Mouse (Mus musculus) macrophage (primary cell): ENCODE results near the gene Polr3gl. TPM values are rescaled to one million over a fixed set of nuclear protein-coding genes. Genes with fewer than 3 reads are reported as not detected.

ENCODE experiments used
- H3K27ac ChIP-seq: fragments of 350-480 bp; formaldehyde crosslinking; 2 replicates; pipeline ENCODE4 v1.9.0; 2021
- H3K36me3 ChIP-seq: fragments of 350-480 bp; formaldehyde crosslinking; 2 replicates; pipeline ENCODE4 v1.9.0; 2021; ENCODE audit errors: inconsistent target
- H3K4me3 ChIP-seq: fragments of 350-480 bp; formaldehyde crosslinking; 2 replicates; pipeline ENCODE4 v1.9.0; 2021; ENCODE audit errors: inconsistent target
- H3K79me2 ChIP-seq: fragments of 350-480 bp; formaldehyde crosslinking; 2 replicates; pipeline ENCODE4 v1.9.0; 2021; ENCODE audit errors: inconsistent target
- WGBS: methylation state at CpG from one replicate; pipeline ENCODE4 v1.1.7; 2026; ENCODE audit warnings: inconsistent platforms; ENCODE audit not compliant: missing documents; 5-methylcytosine and 5-hydroxymethylcytosine counted together
- polyA plus RNA-seq: library from polyadenylated mRNA; stranded (reverse); fragments of 250-400 nt; gene quantifications from 3 replicates; pipeline ENCODE4 v1.2.4, GENCODE M21; 2018; ENCODE audit warnings: inconsistent platforms

Polr3gl gene
- polyA plus RNA-seq, 1 experiment from 2014 or later = 127 TPM

- 95% methylated on average over 7 of the region's 7 CpGs for WGBS
- H3K36me3 ChIP-seq = no peaks in the 10 kb centered on the region
- no peaks in the 10 kb centered on the region for H3K79me2 ChIP-seq
- no peak overlapping the region for H3K27ac ChIP-seq
- no peak overlapping the region for H3K4me3 ChIP-seq
These were observed 45.2 kb downstream of the Polr3gl start for GRCm38 (mm10) chr3:96548824-96549223.

GRCm38 (mm10) chr3:96547389-96547960 is 46.5 kb downstream of the Polr3gl start:
- Histone ChIP-seq H3K4me3 (no peak overlapping the region), H3K36me3 (no peaks in the 10 kb centered on the region), H3K79me2 (no peaks in the 10 kb centered on the region), H3K27ac (no peak overlapping the region)
- WGBS = 18% methylated on average over 13 of the region's 14 CpGs

- Histone ChIP-seq H3K36me3 (no peaks in the 10 kb centered on the region), H3K79me2 (no peaks in the 10 kb centered on the region), H3K4me3 (no peak overlapping the region), H3K27ac (no peak overlapping the region)
- 34% methylated on average over 4 of the region's 4 CpGs for WGBS
These were observed 47.1 kb downstream of the Polr3gl start for GRCm38 (mm10) chr3:96546880-96547279.

GRCm38 (mm10) chr3:96545565-96545964 is 48.4 kb downstream of the Polr3gl start:
- Histone ChIP-seq H3K27ac (no peak overlapping the region), H3K79me2 (no peaks in the 10 kb centered on the region), H3K36me3 (no peaks in the 10 kb centered on the region), H3K4me3 (no peak overlapping the region)
- 20% methylated on average over 1 of the region's 1 CpGs for WGBS

- 92% methylated on average over 11 of the region's 11 CpGs for WGBS
- Histone ChIP-seq H3K4me3 (no peak overlapping the region), H3K36me3 (no peaks in the 10 kb centered on the region), H3K79me2 (no peaks in the 10 kb centered on the region), H3K27ac (no peak overlapping the region)
These were observed 50.6 kb downstream of the Polr3gl start for GRCm38 (mm10) chr3:96543345-96543744.

GRCm38 (mm10) chr3:96542554-96542953 is 51.4 kb downstream of the Polr3gl start:
- no peaks in the 10 kb centered on the region for H3K36me3 ChIP-seq
- H3K79me2 ChIP-seq = no peaks in the 10 kb centered on the region
- 92% methylated on average over 5 of the region's 8 CpGs for WGBS
- H3K4me3 ChIP-seq = no peak overlapping the region
- no peak overlapping the region for H3K27ac ChIP-seq

GRCm38 (mm10) chr3:96541328-96542078 is 52.5 kb downstream of the Polr3gl start:
- no peaks in the 10 kb centered on the region for H3K36me3 ChIP-seq
- H3K79me2 ChIP-seq = no peaks in the 10 kb centered on the region
- no peak overlapping the region for H3K4me3 ChIP-seq
- 55% methylated on average over 14 of the region's 14 CpGs for WGBS
- no peak overlapping the region for H3K27ac ChIP-seq

GRCm38 (mm10) chr3:96540740-96541139 is 53.2 kb downstream of the Polr3gl start:
- H3K27ac ChIP-seq = no peak overlapping the region
- H3K36me3 ChIP-seq = no peaks in the 10 kb centered on the region
- H3K4me3 ChIP-seq = no peak overlapping the region
- 74% methylated on average over 6 of the region's 6 CpGs for WGBS
- H3K79me2 ChIP-seq = no peaks in the 10 kb centered on the region

GRCm38 (mm10) chr3:96539316-96539715 is 54.7 kb downstream of the Polr3gl start:
- no peak overlapping the region for H3K4me3 ChIP-seq
- WGBS = 91% methylated on average over 2 of the region's 2 CpGs

GRCm38 (mm10) chr3:96534300-96534699 is 59.7 kb downstream of the Polr3gl start:
- Histone ChIP-seq H3K36me3 (no peaks in the 10 kb centered on the region), H3K4me3 (no peak overlapping the region), H3K27ac (no peak overlapping the region), H3K79me2 (no peaks in the 10 kb centered on the region)
- whole genome bisulfite sequencing = 69% methylated on average over 2 of the region's 2 CpGs

More at GRCm38 (mm10) chr3:96539316-96539715, 54.7 kb downstream of the Polr3gl start:
- Histone ChIP-seq H3K79me2 (no peaks in the 10 kb centered on the region), H3K27ac (no peak overlapping the region), H3K36me3 (no peaks in the 10 kb centered on the region)

- 71% methylated on average over 7 of the region's 7 CpGs for WGBS
- Histone ChIP-seq H3K27ac (no peak overlapping the region), H3K36me3 (no peaks in the 10 kb centered on the region), H3K4me3 (no peak overlapping the region), H3K79me2 (no peaks in the 10 kb centered on the region)
These were observed 61.9 kb downstream of the Polr3gl start for GRCm38 (mm10) chr3:96532050-96532449.

GRCm38 (mm10) chr3:96528506-96528905 is 65.5 kb downstream of the Polr3gl start:
- Histone ChIP-seq H3K36me3 (no peaks in the 10 kb centered on the region), H3K79me2 (no peaks in the 10 kb centered on the region), H3K4me3 (no peak overlapping the region), H3K27ac (no peak overlapping the region)
- 58% methylated on average over 8 of the region's 9 CpGs for WGBS

Other genes starting within 250 kb of the Polr3gl start
- gene BC107364, start 141.9 kb downstream of the Polr3gl start, polyA plus RNA-seq = not detected in 3 replicates
- not detected in 3 replicates for gene Hfe2, start 69.0 kb downstream of the Polr3gl start, polyA plus RNA-seq
- gene Txnip, start 36.2 kb downstream of the Polr3gl start, polyA plus RNA-seq = 198 to 536 TPM (median 239 TPM) in 3 replicates
- not detected in 3 replicates for gene Gm16253, start 17.2 kb downstream of the Polr3gl start, polyA plus RNA-seq
- gene Ankrd34a, start 2.5 kb upstream of the Polr3gl start, polyA plus RNA-seq = 0.07 to 0.15 TPM in 2 of 3 replicates, not detected in the other
- 7.5 to 9.5 TPM (median 8.3 TPM) in 3 replicates for gene Lix1l, start 7.0 kb upstream of the Polr3gl start, polyA plus RNA-seq
- 28.6 to 43.9 TPM (median 42.7 TPM) in 3 replicates for gene Rbm8a, start 35.8 kb upstream of the Polr3gl start, polyA plus RNA-seq
- gene Pex11b, start 41.2 kb upstream of the Polr3gl start, polyA plus RNA-seq = 17.2 to 29.8 TPM (median 26.2 TPM) in 3 replicates
- not detected in 3 replicates for gene Gm42957, start 41.3 kb upstream of the Polr3gl start, polyA plus RNA-seq
- 0.10 to 0.32 TPM (median 0.29 TPM) in 3 replicates for gene Itga10, start 51.4 kb upstream of the Polr3gl start, polyA plus RNA-seq
- gene Ankrd35, start 76.0 kb upstream of the Polr3gl start, polyA plus RNA-seq = 0.03 to 0.07 TPM in 2 of 3 replicates, not detected in the other
- gene Pias3, start 102.2 kb upstream of the Polr3gl start, polyA plus RNA-seq = 13.0 to 14.5 TPM (median 14.1 TPM) in 3 replicates
- 0.20 TPM in 1 of 3 replicates, not detected in the others for gene Nudt17, start 114.4 kb upstream of the Polr3gl start, polyA plus RNA-seq
- 25.2 to 36.6 TPM (median 28.8 TPM) in 3 replicates for gene Polr3c, start 133.4 kb upstream of the Polr3gl start, polyA plus RNA-seq
- gene Rnf115, start 133.5 kb upstream of the Polr3gl start, polyA plus RNA-seq = 72.8 to 94.2 TPM (median 85.6 TPM) in 3 replicates
- gene Pdzk1, start 235.1 kb upstream of the Polr3gl start, polyA plus RNA-seq = not detected in 3 replicates
- 0.14 TPM in 1 of 3 replicates, not detected in the others for gene Cd160, start 235.2 kb upstream of the Polr3gl start, polyA plus RNA-seq